Mouse (Mus musculus) layer of hippocampus, adult 2 months (tissue): ENCODE results near the gene Cracr2b. TPM values are rescaled to one million over a fixed set of nuclear protein-coding genes. Genes with fewer than 3 reads are reported as not detected.

Experiments used
- DNase-seq, 2 experiments: peaks; one replicate each; pipeline ENCODE4 v3.0.0; 2022; ENCODE audit warnings: low spot score in 2 of 2
- H3K27ac ChIP-seq: fragments of 200-600 bp; 2 replicates; pipeline ENCODE4 v1.8.1; 2022
- H3K4me3 ChIP-seq: fragments of 200-600 bp; 2 replicates; pipeline ENCODE4 v1.8.1; 2022; ENCODE audit warnings: mild to moderate bottlenecking
- CTCF ChIP-seq: fragments of 200-600 bp; conservative IDR thresholded peaks from 2 replicates; pipeline ENCODE4 v1.8.1; 2022; ENCODE audit warnings: antibody characterized with exemption, mild to moderate bottlenecking, moderate library complexity
- total RNA-seq, 2 experiments: library from RNA; stranded (reverse); gene quantifications; 2 replicates each; pipeline ENCODE4 v1.2.3; 2021

Cracr2b gene
- total RNA-seq, 2 experiments from 2014 or later = 4.1 to 6.7 TPM

DNA sequence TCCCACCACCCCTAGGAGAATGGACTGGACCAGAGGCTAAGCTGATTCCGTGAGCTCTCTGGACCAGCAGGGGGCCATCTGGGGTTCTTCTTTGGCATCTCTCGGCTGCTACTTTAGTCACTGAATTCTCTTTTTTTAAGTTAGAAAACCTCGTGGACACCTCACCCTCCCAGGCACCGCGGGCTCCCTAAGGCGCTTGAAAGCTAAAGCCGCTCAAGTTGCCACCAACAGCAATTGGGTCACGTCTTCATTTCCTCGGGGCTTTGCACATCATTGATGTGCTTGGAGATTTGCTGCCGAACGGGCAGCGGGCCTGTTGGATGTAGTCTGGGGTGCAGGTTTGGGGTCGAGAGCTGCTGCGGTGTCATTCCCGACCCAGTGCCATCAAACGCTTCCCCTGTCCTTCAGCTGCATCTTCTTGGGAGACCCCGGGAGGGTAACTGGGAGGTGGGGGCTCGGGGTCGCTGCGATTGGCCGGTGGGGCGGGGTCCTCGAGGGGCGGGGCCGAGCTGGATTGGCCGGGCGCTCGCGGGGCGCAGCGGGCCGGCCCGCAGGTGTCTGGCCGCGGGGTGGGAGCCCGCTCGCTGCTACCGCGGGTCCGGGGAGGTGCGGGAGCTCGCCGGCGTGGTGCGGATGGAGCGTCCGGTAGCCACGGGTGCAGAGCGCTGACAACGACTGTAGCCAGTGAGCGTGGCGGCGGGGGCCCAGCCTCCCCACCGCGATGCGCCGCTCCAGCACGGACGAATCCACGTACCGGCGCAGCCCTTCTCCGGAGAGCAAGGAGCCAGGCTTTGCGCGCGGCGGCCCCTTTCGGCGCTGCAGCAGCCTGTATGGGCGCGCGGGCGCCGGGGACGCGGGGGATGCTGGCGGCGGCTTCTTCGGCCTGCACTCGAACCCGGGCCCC lies 20.9 kb downstream of the Cracr2b start:
- no peak for DNase-seq
- peak overlapping the region; percentile 58 for H3K4me3 ChIP-seq
- H3K27ac ChIP-seq = peak overlapping the region; percentile 64
- peak; percentile 62 for TF ChIP-seq CTCF

DNA sequence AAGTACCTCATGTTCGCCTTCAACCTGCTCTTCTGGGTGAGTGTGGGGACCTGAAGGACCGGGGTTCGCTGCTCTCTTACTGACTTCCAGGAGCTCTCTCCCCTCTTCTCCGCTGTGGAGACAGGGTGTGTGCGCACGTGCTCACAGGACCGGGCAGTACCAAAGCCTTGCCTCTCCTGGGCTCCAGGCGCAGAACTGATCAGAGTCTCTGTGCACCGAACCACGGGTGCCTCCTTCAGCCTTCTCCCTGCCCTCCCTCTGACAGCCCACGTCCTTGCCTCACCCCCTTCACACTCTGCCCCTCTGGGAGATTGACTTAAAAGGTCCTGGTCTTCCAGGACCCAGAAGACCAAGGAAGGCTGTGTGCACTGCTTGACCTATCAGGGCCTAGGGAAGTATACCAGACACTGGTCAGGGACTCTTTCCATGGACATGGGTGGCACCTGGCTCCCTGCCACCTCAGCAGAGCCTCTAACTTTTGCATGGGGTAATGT lies 21.7 kb downstream of the Cracr2b start:
- no peak for DNase-seq
- Histone ChIP-seq H3K4me3 (peak overlapping the region; percentile 58), H3K27ac (peak overlapping the region; percentile 64; the same call in 1 of the 2 replicates)
- no peak for TF ChIP-seq CTCF

DNA sequence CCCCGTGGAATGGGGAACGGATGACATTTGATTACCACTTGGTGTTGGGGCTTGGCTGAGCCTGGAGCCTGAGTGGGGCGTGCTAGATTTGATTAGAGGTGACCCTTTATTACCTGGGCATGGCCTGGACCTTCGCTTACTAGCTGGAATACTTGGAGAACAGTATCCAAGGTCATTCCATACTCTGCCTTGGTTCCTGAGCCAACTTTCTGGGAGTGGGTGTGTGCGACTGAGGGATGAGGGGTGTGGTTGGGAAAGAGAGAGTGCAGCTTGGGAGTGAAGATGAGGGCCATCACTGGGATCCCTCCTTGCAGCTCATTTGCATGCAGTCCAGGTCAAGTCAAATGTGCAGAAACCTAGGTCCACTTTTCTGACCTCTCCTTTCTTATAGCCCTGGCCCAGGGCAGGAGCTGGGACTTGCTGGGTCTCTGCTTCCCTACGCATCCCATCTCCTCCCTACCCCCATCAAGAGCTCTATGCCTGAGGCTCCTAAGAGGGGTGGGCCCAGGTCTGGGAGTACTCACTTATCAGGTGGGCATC lies 22.3 kb downstream of the Cracr2b start:
- Histone ChIP-seq H3K4me3 (no peak overlapping the region; the same call in 1 of the 2 replicates), H3K27ac (no peak overlapping the region)
- TF ChIP-seq CTCF = no peak

DNA sequence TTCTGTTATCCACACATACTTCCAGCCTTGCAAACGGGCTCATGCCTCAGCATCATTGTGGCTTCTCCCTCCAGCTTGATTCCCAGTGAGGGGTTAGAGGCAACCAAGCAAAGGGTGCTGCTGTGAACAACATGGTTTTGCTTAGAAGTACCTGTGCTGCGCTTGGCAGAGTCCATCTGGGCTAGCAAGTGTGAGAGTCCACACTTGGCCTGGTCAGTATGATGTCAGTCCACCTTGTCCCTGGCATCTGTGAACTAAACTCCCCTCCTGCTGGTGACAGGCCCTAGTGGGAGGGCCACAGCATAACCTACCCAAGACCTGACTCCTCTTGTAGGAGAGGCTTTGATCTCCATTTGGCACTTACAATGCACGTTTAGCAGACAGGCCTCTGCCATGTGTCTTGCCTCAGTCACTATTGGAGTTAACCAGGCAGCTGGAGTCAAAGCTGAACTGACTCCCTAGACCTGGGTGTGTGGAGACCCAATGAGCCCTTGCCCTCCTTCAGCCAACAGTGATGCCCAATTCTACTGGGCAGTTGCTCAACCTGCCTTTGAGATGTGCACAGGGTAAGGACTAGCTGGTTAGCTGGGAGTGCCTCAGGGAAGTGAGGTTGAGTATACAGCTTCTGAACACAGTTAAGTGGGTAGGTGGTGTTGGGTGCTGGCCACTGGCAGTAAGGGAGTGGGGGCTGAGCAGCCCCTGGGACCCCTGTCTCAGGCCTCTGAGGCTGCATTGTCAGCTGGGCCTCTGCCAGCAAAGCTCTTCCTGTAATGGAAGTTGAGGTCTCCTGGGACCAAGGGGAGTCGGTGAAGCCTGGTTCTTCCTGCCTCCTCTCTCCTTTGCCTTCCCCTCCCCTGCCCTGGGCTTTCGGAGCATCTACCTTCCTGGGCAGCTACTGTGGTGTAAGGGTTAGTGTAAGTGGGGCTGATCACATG lies 23.6 kb downstream of the Cracr2b start:
- TF ChIP-seq CTCF = no peak
- Histone ChIP-seq H3K27ac (no peak overlapping the region), H3K4me3 (no peak overlapping the region)
- DNase-seq = no peak

More for the DNA sequence above, 22.3 kb downstream of the Cracr2b start:
- no peak for DNase-seq

DNA sequence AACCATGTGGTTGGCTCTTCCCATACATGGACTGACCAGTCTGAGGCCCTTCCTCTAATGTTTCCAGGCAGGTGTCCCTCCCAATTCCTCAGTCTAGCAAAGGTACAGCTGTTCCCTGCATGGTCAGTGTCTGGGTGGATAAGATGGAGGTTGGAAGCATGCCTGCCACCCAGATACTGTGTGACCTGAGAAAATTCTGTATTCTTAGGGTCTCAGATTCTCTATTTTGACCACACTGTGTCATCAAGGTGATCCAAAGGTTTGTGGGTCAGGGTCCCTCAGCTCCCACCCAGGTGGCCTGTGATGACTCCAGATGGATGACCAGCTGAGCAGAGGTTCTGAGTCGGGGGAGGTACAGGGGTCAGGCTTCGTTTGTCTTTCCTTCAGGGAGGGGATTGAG lies 24.3 kb downstream of the Cracr2b start:
- no peak overlapping the region for H3K27ac ChIP-seq

DNA sequence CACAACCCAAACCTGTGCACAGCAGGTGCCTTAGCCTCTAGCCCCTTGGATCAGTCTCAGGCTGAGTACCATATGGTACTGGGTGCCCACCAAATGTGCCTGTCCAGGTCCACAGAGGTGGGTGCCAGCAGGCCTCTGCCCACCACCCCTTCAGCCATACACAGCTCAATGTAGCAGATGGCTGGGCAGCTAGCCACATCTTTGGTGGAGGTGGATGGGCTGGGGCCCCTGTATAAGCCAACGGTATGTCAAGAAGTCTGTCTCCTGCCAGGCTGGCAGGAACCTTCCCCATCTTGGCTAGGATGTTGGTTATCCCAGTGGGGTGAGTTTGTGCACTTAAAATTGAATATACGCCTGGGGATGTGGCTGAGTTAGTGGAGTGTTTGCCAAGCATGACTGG lies 24.7 kb downstream of the Cracr2b start:
- no peak for TF ChIP-seq CTCF
- no peak overlapping the region for H3K4me3 ChIP-seq

More for the DNA sequence above, 24.3 kb downstream of the Cracr2b start:
- DNase-seq = no peak
- TF ChIP-seq CTCF = no peak
- H3K4me3 ChIP-seq = no peak overlapping the region

DNA sequence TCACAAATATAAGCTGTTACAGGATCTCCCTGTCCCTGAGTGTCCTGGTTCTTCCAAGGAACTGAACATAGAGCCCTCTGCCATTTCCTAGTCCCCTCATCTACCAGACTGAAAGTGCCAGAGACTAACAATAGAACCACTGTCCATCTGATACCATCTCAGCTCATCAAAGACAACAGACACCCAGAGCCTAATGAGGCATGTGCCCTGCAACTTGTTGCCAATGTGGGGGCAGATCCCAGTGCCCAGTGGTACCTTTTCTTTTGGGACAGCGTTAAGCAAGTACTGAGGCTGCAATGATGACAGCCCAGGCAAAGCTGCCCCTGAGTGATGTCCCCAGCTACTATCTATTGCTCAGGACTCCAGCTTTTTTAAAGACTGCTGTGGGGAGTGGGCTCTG lies 25.3 kb downstream of the Cracr2b start:
- H3K27ac ChIP-seq = no peak overlapping the region
- DNase-seq = no peak
- no peak overlapping the region for H3K4me3 ChIP-seq
- no peak for TF ChIP-seq CTCF

More for the DNA sequence above, 24.7 kb downstream of the Cracr2b start:
- DNase-seq = no peak
- no peak overlapping the region for H3K27ac ChIP-seq

DNA sequence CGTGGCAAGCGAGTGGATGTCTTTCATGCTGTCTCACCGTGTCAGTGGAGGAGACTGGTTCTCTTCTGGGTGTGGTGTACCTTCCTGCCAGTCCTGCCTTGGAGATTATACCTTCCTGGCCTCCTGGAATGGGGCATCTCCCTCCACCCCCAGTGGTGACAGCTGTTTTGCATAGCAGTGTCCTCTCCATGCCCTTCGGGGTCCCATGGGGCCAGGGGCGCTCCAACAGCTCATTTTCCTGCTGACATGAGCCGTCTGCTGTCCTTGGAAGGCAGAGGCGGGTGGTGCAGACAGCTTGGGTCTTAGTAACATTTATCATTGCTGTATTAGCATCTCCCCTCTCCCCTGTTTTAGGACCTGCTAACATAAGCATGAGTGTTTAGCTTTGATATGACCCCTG lies 26.2 kb downstream of the Cracr2b start:
- Histone ChIP-seq H3K4me3 (no peak overlapping the region), H3K27ac (no peak overlapping the region)
- DNase-seq = no peak
- no peak for TF ChIP-seq CTCF

DNA sequence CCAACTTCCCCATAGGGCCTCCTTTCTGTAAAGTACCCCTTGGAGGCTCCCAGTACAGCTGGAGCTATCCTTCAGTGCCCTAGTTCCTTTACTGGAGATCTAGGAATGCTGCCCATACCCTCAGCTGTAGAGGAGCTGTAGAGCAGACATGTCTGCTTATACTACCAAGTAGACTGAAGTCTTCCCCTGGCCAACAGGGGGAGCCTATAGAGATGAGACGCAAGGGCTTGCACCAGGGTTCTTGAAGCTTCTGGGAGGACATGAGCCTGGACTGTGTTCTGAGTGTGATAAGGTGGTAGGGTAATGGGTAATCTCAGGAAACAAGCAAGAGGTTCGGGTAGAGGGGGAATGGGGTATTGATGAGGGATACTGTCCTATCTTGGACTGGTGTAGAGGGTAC lies 30.3 kb downstream of the Cracr2b start:
- Histone ChIP-seq H3K4me3 (no peak overlapping the region), H3K27ac (no peak overlapping the region)
- DNase-seq = no peak

DNA sequence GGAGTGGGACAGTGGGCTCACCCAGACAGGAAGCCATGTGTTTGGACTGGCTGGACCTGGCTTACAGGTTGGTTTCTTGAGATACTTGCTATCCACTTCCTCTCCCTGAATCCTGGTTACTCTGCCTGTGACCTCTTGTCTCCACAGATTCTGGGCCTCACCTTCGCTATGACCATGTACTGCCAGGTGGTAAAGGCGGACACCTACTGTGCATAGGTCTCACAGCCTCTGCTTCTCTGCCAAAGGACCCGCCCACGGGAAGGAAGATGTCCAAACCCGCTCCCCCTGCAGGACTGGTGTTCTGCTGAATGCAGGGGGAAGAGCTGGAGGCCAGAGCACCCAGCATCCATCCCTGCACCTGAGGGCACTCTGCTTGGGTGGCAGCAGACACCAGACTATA lies 31.8 kb downstream of the Cracr2b start:
- DNase-seq = no peak
- no peak overlapping the region for H3K27ac ChIP-seq
- no peak for TF ChIP-seq CTCF
- H3K4me3 ChIP-seq = no peak overlapping the region

More for the DNA sequence above, 30.3 kb downstream of the Cracr2b start:
- TF ChIP-seq CTCF = peak; percentile 62

DNA sequence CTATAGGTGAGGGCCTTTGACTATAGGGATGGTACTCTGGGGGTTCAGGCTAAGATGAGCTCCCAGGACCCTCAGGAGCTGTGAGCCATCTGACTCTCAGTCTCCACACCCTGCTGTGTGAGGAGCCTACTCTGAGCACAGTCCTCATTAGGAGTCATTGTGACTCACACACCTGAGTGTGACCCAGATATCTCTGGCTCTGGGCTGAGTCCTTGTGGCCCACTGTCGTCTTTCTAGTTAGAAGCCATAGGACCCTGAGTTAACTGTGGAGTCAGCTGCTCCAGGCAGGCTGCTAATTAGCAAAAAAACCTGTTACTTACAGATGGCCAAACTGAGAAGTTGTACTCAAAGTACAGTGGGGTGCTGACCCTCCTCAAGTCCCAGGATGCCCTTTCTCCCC lies 32.8 kb downstream of the Cracr2b start:
- TF ChIP-seq CTCF = no peak
- Histone ChIP-seq H3K4me3 (no peak overlapping the region), H3K27ac (no peak overlapping the region)
- no peak for DNase-seq

DNA sequence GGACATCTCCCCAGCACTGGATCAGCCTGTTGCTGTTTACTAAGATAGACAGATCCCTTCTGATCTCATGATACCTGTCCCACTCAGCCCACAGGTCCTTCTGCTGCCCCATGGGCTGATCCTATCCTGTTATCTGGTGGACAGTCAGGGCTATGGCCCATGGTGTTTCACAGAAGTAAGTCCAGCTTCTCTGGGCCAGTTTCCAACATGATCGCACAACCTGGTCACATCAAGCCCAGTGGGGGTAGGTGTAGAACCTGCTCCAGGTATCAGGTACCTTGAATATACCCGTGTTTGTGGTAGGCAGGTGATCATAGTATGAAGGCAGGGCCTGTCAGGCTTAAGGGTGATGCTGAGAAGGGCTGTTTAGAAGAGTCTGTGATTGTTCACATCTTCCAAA lies 34.5 kb downstream of the Cracr2b start:
- no peak for DNase-seq
- no peak for TF ChIP-seq CTCF
- H3K27ac ChIP-seq = no peak overlapping the region
- no peak overlapping the region for H3K4me3 ChIP-seq

DNA sequence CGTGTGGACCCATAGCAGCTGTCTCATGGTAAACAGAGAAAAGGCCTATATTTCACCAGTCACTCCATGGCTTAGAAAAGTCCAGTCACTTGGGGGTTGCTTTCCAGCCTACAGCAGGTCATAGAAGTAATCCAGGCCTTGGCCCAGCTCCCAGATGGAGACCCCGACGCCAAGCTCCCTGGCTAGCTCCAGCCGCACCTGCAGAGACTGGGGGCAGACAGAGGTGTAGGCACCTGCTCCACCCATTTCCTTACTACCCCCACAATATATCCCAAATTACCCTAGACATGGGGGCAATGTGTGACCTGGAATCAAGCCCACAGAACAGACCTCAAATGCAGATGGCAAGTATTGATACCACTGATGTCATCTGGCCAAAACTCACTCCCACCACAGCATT lies 35.0 kb downstream of the Cracr2b start:
- TF ChIP-seq CTCF = no peak
- no peak overlapping the region for H3K4me3 ChIP-seq
- H3K27ac ChIP-seq = no peak overlapping the region
- DNase-seq = no peak
